Mouse (Mus musculus) hindbrain, embryonic 15.5 days (tissue): ENCODE measurements around the gene Prph. TPM values are rescaled to one million over a fixed set of nuclear protein-coding genes. Genes with fewer than 3 reads are reported as not detected.
"Not testable (repeated sequence)": the region's sequence is repeated elsewhere in the genome, so short reads cannot be mapped to it uniquely, and the experiment has no call there.

Experiments used
- ATAC-seq: fragments of 200-750 bp; cut with Nextera tagmentation; 2 replicates; pipeline ENCODE4 v1.8.0; 2017; ENCODE audit warnings: low read depth, moderate number of reproducible peaks, moderate TSS enrichment; ENCODE audit not compliant: low FRiP score
- H3K27ac ChIP-seq: fragments of 300-500 bp; sonication (generic); replicated peaks from 2 replicates; pipeline ENCODE4 v1.5.1; 2015; ENCODE audit warnings: mild to moderate bottlenecking, inconsistent platforms
- H3K27me3 ChIP-seq: fragments of 300-500 bp; sonication (generic); 2 replicates; pipeline ENCODE4 v1.6.1; 2015; ENCODE audit warnings: control low read depth, inconsistent platforms
- H3K36me3 ChIP-seq: fragments of 300-500 bp; sonication (generic); 2 replicates; pipeline ENCODE4 v1.6.1; 2015; ENCODE audit warnings: control low read depth, inconsistent platforms
- H3K4me1 ChIP-seq: fragments of 300-500 bp; sonication (generic); replicated peaks from 2 replicates; pipeline ENCODE4 v1.6.1; 2015; ENCODE audit warnings: control low read depth, inconsistent platforms
- H3K4me2 ChIP-seq: fragments of 300-500 bp; sonication (generic); 2 replicates; pipeline ENCODE4 v1.6.1; 2015; ENCODE audit warnings: moderate library complexity, mild to moderate bottlenecking, inconsistent platforms
- H3K4me3 ChIP-seq: fragments of 300-500 bp; sonication (generic); 2 replicates; pipeline ENCODE4 v1.5.1; 2015; ENCODE audit warnings: mild to moderate bottlenecking, inconsistent platforms
- H3K9ac ChIP-seq: fragments of 300-500 bp; sonication (generic); 2 replicates; pipeline ENCODE4 v1.6.1; 2015; ENCODE audit warnings: inconsistent platforms
- H3K9me3 ChIP-seq: fragments of 300-500 bp; sonication (generic); 2 replicates; pipeline ENCODE4 v1.6.1; 2016; ENCODE audit warnings: control low read depth, inconsistent platforms
- WGBS: fragments of 180-500 bp; shearing (Covaris S2); methylation state at CpG from one replicate; pipeline ENCODE4 v1.1.7; 2015; 5-methylcytosine and 5-hydroxymethylcytosine counted together
- polyA plus RNA-seq: library from polyadenylated mRNA; unstranded; fragments of >200 nt; fragmentation: Nextera tagmentation; extraction: Ambion mirVana; gene quantifications from 2 replicates; pipeline ENCODE4 v1.2.1, GENCODE M21; 2015

The Prph gene
- polyA plus RNA-seq, 1 experiment from 2014 or later: 57.5 TPM

DNA sequence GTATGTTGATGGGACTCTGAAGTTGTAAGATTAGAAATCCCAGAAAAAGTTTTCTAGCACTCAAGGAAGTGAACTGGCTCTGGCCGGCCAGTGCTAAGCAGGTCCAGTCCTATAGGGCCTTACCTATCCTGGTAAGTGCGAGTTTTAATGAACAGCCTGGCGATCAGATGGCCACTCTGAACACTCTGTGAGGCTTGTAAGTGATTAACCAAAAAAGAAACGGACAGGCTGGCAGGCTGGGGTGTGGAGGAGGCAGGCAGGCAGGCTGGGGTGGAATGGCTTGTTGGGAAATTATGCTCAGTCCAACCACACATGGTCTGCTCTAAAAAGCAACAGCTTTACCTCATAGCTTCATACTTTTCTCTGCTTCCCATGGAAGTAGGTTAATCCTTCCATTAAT is 19.5 kb upstream of the Prph start:
- Histone ChIP-seq H3K27me3 (peaks cover 6% of the 10 kb centered on the region; the same call in 1 of the 2 replicates), H3K4me1 (peaks cover under 1% of the 10 kb centered on the region)
- ATAC-seq: no peak

DNA sequence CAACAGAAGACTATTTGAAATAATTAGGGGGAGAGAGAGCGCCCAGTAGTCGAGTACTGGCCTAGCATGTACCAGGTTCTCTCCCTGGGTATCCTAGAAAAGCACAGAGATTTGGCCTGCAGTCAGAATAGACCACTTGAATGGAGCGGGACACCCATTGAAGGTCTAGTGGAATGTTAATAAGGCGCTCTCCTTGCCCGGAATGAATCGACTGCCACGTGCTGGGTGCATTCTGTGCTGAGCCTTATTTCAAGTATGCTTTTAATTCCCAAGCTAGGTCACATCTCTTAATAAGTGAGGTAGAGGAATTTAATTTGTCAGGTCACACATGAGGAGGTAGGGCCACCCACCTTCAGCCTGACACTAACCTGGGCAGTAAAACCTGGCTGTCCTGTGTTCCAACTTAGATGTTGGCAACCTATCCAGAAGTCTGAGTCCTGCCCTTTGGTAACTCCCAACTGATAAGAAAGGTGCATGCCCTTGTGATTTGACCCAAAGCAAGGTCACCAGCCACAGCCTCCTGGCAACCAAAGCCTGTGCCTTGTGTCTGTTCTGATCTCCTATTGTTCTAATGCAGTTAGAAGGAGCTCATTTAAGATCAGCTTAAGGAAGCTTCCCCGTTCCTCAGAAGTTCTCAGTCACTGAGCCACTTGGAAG is 18.6 kb upstream of the Prph start:
- Histone ChIP-seq H3K27ac (no peak overlapping the region), H3K27me3 (no peaks in the 10 kb centered on the region), H3K4me1 (peaks cover 9% of the 10 kb centered on the region; the same call in 1 of the 2 replicates), H3K4me2 (no peak overlapping the region), H3K9ac (no peak overlapping the region), H3K9me3 (no peaks in the 10 kb centered on the region), H3K4me3 (no peak overlapping the region), H3K36me3 (no peaks in the 10 kb centered on the region)
- 84% methylated on average over 8 of the region's 8 CpGs for WGBS
- ATAC-seq: no peak

More for the DNA sequence above, 19.5 kb upstream of the Prph start:
- 85% methylated on average over 4 of the region's 4 CpGs for whole genome bisulfite sequencing
- Histone ChIP-seq H3K4me2 (no peak overlapping the region), H3K27ac (no peak overlapping the region), H3K4me3 (no peak overlapping the region), H3K9ac (no peak overlapping the region), H3K9me3 (no peaks in the 10 kb centered on the region), H3K36me3 (no peaks in the 10 kb centered on the region)

DNA sequence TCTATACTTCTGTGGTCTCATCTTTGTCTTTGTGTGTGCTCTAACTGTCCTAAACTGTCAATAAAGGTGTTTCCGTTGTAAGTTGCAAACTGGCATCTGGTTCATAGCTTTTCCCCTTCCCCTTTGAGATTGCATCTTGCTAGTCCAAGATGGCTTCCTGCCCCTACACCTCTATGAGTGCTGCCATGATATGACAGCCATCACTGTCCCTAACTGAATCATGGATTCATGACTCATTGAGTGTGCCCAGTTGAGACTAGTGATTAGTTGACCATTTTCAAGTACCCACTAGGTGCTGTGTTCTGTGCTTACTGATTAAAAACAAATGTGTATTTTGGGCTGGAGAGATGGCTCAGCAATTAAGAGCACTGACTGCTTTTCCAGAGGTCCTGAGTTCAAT is 16.9 kb upstream of the Prph start:
- Histone ChIP-seq H3K9me3 (no peaks in the 10 kb centered on the region), H3K27ac (no peak overlapping the region), H3K9ac (no peak overlapping the region), H3K4me1 (peaks cover 9% of the 10 kb centered on the region; the same call in 1 of the 2 replicates), H3K4me3 (no peak overlapping the region), H3K27me3 (no peaks in the 10 kb centered on the region), H3K4me2 (no peak overlapping the region), H3K36me3 (no peaks in the 10 kb centered on the region)
- ATAC-seq: no peak
- WGBS: 91% methylated on average over 1 of the region's 1 CpGs

DNA sequence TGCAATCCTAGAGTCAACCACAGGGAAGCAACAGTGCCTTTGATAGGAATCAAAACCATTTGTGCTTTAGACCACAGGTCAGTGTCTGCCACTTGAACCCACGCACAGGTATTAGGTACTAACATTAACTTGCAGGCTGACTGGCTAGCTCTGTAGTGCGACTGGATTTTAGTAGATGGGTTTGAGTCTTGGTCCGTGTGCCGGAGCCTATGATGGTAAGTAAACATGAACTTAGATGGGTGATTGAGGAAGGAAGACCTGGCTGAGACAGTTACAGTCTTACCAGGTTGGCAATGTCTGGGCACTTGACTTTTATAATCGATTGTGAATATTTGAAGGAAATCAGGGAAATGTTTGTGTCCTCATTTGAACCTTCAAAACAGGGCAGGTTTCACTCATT is 16.2 kb upstream of the Prph start:
- no peak overlapping the region for H3K4me3 ChIP-seq
- H3K4me1 ChIP-seq: peaks cover 9% of the 10 kb centered on the region; the same call in 1 of the 2 replicates
- no peak overlapping the region for H3K9ac ChIP-seq
- H3K36me3 ChIP-seq: no peaks in the 10 kb centered on the region
- H3K9me3 ChIP-seq: no peaks in the 10 kb centered on the region
- 93% methylated on average over 5 of the region's 5 CpGs for WGBS
- H3K4me2 ChIP-seq: no peak overlapping the region
- ATAC-seq: no peak
- H3K27ac ChIP-seq: no peak overlapping the region
- no peaks in the 10 kb centered on the region for H3K27me3 ChIP-seq

DNA sequence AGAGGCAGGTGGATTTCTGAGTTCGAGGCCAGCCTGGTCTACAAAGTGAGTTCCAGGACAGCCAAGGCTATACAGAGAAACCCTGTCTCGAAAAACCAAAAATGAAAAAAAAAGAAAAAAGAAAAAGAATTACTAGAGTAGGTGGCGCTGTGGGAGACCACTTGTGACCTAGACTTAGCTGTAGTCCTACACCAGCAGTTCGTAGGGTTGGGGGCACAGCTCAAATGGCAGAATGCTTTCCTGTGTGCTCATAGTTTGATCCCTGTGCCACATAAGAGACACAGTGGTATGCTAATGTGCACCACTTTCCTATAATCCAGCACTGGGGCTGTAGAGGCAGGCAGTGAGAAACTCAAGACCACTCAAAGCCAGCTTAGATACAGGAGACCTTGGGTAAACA is 15.7 kb upstream of the Prph start:
- no peak overlapping the region for H3K4me2 ChIP-seq
- H3K27ac ChIP-seq: no peak overlapping the region
- no peaks in the 10 kb centered on the region for H3K27me3 ChIP-seq
- WGBS: 89% methylated on average over 4 of the region's 4 CpGs
- no peak for ATAC-seq
- no peaks in the 10 kb centered on the region for H3K9me3 ChIP-seq
- H3K4me1 ChIP-seq: peaks cover 9% of the 10 kb centered on the region; the same call in 1 of the 2 replicates
- no peak overlapping the region for H3K9ac ChIP-seq
- H3K4me3 ChIP-seq: no peak overlapping the region
- no peaks in the 10 kb centered on the region for H3K36me3 ChIP-seq

DNA sequence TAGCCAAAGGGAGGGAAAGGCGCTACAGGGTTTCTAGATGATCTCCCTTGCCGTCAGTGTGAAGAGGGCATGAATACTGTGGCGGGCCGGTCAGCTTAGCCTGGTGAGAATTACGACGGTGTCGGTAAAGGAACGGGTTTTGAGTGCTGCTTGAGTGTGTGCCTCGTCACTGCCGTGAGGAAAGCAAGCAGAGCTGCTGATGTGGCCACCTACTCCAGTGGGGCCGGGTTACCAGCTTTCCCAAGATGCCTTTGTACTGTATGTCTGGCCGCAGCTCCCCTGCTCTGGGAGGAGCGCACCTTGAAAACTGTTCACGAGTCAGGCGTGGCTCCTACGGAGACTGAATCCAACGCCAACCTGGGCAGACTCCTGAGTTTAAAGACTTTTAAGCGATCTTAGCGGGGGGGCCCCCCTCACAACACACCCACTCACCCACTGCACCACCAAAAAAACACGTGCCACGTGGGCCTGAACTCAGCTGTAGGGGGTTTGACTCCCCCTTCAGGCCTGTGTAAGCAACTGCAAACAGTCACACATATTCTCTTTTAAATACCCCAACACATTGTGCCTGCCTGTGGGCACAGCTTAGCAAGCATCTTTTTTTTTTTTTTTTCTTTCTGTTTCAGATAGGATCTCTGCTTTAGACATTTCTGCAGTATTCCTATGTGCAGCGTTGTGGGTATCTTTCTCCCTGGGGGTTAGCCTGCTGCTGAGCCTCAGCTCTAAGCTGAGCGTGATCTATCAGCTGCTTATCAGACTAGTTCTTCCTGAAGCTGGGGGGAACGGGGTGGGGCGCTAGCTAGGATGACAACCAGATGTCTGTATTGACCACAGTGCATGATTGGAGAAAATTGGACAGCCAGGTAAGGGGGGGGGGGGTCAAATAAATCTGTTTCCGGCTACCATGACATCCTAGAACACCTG is 14.7 kb upstream of the Prph start:
- no peak for ATAC-seq
- Histone ChIP-seq H3K27ac (no peak overlapping the region), H3K27me3 (no peaks in the 10 kb centered on the region), H3K36me3 (no peaks in the 10 kb centered on the region), H3K9me3 (no peaks in the 10 kb centered on the region), H3K4me1 (peaks cover 9% of the 10 kb centered on the region; the same call in 1 of the 2 replicates), H3K4me3 (no peak overlapping the region), H3K9ac (no peak overlapping the region), H3K4me2 (no peak overlapping the region)
- 68% methylated on average over 26 of the region's 26 CpGs for WGBS

DNA sequence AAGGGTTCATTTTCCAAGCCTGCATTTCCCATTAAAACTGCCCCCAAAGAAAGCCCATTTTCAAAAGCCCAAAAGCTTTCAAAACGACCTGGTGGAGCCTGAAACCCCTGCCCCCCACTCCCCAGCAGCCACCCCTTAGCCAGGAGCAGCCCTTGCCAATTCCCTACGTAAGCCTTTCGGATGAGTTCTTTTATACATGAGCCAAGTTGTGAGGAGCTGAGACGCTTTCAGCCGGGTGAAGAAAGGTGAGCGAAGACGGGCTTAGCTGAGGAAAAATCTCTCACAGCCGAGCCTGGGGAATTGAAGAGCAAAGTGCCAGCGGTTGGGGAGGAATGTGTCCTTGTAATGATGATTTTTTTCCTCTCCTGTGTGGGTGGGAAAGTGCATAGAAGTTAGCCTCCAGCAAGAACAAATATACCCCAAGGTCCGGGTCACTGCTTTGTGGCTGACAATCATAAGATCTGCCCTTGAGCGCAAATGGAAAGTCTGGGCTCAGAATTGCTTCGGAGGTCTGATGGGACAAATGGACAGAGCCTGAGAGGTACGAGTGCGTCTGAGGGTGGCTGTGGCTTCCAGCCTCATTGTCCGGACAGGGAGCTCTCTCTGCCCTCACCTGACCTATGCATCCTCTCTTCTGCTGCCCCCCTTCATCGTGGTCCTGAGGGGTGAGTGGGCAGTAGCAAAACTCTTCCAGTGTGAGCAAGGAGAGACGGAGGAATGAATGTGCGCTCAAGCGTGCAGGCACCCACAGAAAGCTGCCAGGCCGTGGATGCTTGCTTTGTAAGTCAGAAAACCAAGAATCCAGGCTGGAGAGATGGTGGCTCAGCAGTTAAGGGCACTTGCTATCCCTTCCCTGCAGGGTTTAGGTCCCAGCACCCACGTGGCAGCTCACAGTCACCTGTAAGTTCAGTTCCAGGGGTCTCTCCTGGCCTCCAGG is 13.8 kb upstream of the Prph start:
- H3K27ac ChIP-seq: no peak overlapping the region
- WGBS: 51% methylated on average over 21 of the region's 21 CpGs

DNA sequence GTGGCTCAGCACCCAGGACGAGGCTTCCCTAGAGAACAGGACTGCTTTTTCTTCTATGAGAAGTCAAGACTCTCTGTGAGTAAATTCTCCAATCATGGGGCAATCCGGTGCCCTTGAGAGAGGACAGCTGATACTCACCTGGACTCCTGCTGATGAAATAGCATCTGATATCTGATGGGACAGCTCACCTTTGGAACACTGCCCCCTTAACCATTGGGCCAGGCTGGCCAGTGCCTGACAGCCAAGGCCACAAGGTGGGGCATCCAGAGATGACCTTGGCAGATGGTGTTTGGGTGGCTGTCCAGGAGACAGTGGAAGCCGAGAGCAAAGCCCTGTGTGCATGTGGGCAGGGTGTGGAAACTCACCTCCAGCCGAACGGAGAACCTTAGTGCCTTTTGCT is 12.6 kb upstream of the Prph start:
- H3K27me3 ChIP-seq: no peaks in the 10 kb centered on the region
- H3K4me3 ChIP-seq: no peak overlapping the region
- no peak overlapping the region for H3K27ac ChIP-seq
- H3K36me3 ChIP-seq: no peaks in the 10 kb centered on the region
- no peaks in the 10 kb centered on the region for H3K9me3 ChIP-seq
- 86% methylated on average over 5 of the region's 5 CpGs for WGBS
- ATAC-seq: no peak
- no peak overlapping the region for H3K4me2 ChIP-seq
- H3K9ac ChIP-seq: no peak overlapping the region
- H3K4me1 ChIP-seq: peaks cover 9% of the 10 kb centered on the region; the same call in 1 of the 2 replicates

More for the DNA sequence above, 13.8 kb upstream of the Prph start:
- Histone ChIP-seq H3K27me3 (no peaks in the 10 kb centered on the region), H3K4me3 (no peak overlapping the region), H3K9me3 (no peaks in the 10 kb centered on the region), H3K9ac (no peak overlapping the region), H3K36me3 (no peaks in the 10 kb centered on the region), H3K4me1 (peaks cover 9% of the 10 kb centered on the region; the same call in 1 of the 2 replicates), H3K4me2 (no peak overlapping the region)
- no peak for ATAC-seq

DNA sequence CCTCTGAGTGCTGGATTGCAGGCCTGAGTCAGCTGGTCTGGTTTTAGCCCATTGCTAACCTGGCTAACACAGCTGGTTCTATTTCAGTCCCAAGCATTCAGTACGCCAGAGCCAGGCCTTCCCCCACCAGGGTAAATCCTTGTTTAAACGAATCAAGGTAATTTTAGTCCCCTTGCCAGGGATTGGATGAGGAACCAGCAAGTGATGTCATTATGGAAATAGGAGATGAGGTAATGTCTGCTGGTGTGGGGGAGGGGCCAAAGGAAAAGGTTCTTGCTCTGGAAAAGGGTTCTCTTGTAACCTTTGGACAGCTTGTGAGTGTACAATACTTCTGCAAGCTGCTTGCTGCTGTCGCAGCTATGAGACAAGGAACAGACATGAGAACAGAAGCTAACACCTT is 10.1 kb upstream of the Prph start:
- H3K9me3 ChIP-seq: no peaks in the 10 kb centered on the region
- H3K9ac ChIP-seq: no peak overlapping the region
- H3K27ac ChIP-seq: no peak overlapping the region
- no peaks in the 10 kb centered on the region for H3K36me3 ChIP-seq
- no peak overlapping the region for H3K4me2 ChIP-seq
- no peak for ATAC-seq
- no peaks in the 10 kb centered on the region for H3K27me3 ChIP-seq
- H3K4me3 ChIP-seq: no peak overlapping the region
- 77% methylated on average over 3 of the region's 3 CpGs for WGBS
- H3K4me1 ChIP-seq: peaks cover 9% of the 10 kb centered on the region; the same call in 1 of the 2 replicates

DNA sequence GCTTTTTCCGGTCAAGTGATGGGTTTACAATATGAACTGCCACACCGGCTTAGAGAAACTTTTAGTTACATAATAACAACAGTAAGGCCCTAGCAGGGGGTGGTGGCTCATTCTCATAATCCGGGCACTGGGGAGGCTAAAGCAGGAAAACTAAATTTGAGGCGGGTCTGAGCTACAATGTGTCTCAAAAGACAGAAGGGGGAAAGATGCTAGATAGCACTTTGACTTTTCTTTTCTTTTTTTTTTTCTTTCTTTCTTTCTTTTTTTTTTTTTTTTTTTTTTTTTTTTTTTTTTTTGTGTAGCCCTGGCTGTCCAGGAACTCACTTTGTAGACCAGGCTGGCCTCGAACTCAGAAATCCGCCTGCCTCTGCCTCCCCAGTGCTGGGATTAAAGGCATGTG is 9.2 kb upstream of the Prph start:
- not testable (repeated sequence) for H3K36me3 ChIP-seq, H3K4me1 ChIP-seq, ATAC-seq, H3K4me3 ChIP-seq, H3K27me3 ChIP-seq, H3K4me2 ChIP-seq, H3K9ac ChIP-seq, H3K27ac ChIP-seq, H3K9me3 ChIP-seq
- WGBS: 83% methylated on average over 6 of the region's 6 CpGs

DNA sequence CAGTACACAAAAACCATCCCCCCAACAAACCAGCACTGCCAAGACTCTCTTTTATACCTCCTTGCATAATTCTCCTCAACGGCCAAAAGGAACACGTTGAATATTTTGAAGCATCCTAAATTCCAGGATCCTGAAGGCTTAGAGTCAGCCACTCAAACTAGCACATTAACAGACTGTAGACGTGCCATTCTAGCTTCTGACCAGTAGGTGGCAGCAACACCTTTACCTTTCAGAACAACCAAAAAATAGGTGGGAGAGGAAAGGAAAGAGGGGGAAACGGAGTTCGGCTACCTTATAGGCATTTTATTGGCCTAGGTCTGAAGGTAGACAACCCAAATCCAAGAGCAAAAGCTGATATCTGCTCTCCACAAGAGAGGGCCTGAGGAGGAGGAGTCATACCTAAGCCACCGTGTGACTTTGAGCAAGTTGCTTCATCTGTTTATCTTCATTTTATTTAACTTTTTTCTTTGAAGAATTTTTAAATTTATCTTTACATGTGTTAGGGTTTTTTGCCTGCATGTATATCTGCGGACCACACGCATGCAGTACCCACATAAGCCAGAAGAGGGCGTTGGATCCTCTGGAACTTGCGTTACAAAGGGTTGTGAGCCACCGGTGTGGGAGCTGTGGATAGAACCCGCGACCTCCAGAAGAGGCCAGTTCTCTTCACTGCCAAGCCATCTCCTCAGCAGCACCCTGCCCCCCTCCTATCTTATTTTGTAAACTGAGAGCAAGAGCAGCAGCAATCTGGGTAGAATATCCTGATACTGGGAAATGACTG is 5.3 kb upstream of the Prph start:
- WGBS: 35% methylated on average over 13 of the region's 13 CpGs

More for the DNA sequence above, 5.3 kb upstream of the Prph start:
- H3K27me3 ChIP-seq: peaks cover 22% of the 10 kb centered on the region
- no peak for ATAC-seq
- no peak overlapping the region for H3K4me3 ChIP-seq
- H3K9ac ChIP-seq: no peak overlapping the region
- H3K27ac ChIP-seq: no peak overlapping the region
- H3K4me2 ChIP-seq: no peak overlapping the region
- H3K4me1 ChIP-seq: 0 out of 2 replicates have a peak, but pooled peaks cover 7% of the 10 kb centered on the region
- H3K36me3 ChIP-seq: no peaks in the 10 kb centered on the region
- no peaks in the 10 kb centered on the region for H3K9me3 ChIP-seq
